Mouse (Mus musculus) midbrain, embryonic 16.5 days (tissue): Measurements from ENCODE around the gene Tarbp1. TPM values are rescaled to one million over a fixed set of nuclear protein-coding genes. Genes with fewer than 3 reads are reported as not detected.
A peak's percentile ranks its signal among the peaks of the same experiment; 100 is the strongest.
"Not testable (repeated sequence)": the region's sequence is repeated elsewhere in the genome, so short reads cannot be mapped to it uniquely, and the experiment has no call there.

Experiments used
- ATAC-seq: fragments of 200-750 bp; cut with Nextera tagmentation; 2 replicates; pipeline ENCODE4 v1.8.0; 2017; ENCODE audit warnings: moderate TSS enrichment
- H3K27ac ChIP-seq: fragments of 300-500 bp; sonication (generic); 2 replicates; pipeline ENCODE4 v1.5.1; 2014; ENCODE audit warnings: mild to moderate bottlenecking, low read length, mixed read lengths
- H3K27me3 ChIP-seq: fragments of 300-500 bp; sonication (generic); 2 replicates; pipeline ENCODE4 v1.6.1; 2014; ENCODE audit warnings: low read depth, low read length, mixed read lengths; ENCODE audit not compliant: control insufficient read depth, insufficient read depth
- H3K36me3 ChIP-seq: fragments of 300-500 bp; sonication (generic); 2 replicates; pipeline ENCODE4 v1.6.1; 2014; ENCODE audit warnings: mild to moderate bottlenecking, low read length, moderate library complexity, mixed read lengths; ENCODE audit not compliant: control insufficient read depth, insufficient read depth
- H3K4me1 ChIP-seq: fragments of 300-500 bp; sonication (generic); 2 replicates; pipeline ENCODE4 v1.6.1; 2014; ENCODE audit warnings: mild to moderate bottlenecking, low read length, mixed read lengths; ENCODE audit not compliant: control insufficient read depth, insufficient read depth
- H3K4me2 ChIP-seq: fragments of 300-500 bp; sonication (generic); 2 replicates; pipeline ENCODE4 v1.6.1; 2014; ENCODE audit warnings: mild to moderate bottlenecking, low read length, mixed read lengths
- H3K4me3 ChIP-seq: fragments of 300-500 bp; sonication (generic); 2 replicates; pipeline ENCODE4 v1.5.1; 2014; ENCODE audit warnings: low read depth, mild to moderate bottlenecking, low read length, moderate library complexity, mixed read lengths
- H3K9ac ChIP-seq: fragments of 300-500 bp; sonication (generic); 2 replicates; pipeline ENCODE4 v1.6.1; 2014; ENCODE audit warnings: low read depth, low read length, mixed read lengths
- H3K9me3 ChIP-seq: fragments of 300-500 bp; sonication (generic); replicated peaks from 2 replicates; pipeline ENCODE4 v1.6.1; 2014; ENCODE audit warnings: mild to moderate bottlenecking, low read length, mixed read lengths; ENCODE audit not compliant: control insufficient read depth, poor library complexity, severe bottlenecking
- WGBS: fragments of 180-500 bp; shearing (Covaris S2); extraction: QIAGEN DNeasy Blood & Tissue Kit; methylation state at CpG from one replicate; pipeline ENCODE4 v1.1.7; 2014; 5-methylcytosine and 5-hydroxymethylcytosine counted together
- polyA plus RNA-seq: library from polyadenylated mRNA; unstranded; fragments of >200 nt; fragmentation: Nextera tagmentation; extraction: Ambion mirVana; gene quantifications from 2 replicates; pipeline ENCODE4 v1.2.1, GENCODE M21; 2015

Tarbp1 gene
- polyA plus RNA-seq, 1 experiment from 2014 or later, result 1.7 TPM

DNA sequence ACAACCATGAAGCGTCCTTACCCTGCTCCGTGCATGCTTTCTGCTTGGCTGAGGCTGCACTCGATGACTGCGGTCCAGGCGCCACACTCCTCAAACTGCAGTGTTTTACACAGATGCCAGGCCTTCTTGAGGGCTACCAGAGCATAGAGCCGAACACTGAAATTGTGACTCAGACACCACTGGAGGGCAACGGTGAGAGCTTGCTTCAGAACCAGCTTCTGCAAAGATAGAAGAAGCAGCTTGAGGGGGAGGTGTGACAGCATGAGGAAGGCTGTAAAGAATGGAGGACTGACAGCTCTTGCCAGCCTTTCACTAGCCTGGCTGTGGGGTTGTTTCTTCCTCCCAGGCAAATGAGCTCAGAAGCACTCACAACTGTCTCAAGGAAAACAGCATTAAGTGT lies 41.0 kb downstream of the Tarbp1 start:
- WGBS, result 87% methylated on average over 7 of the region's 7 CpGs

DNA sequence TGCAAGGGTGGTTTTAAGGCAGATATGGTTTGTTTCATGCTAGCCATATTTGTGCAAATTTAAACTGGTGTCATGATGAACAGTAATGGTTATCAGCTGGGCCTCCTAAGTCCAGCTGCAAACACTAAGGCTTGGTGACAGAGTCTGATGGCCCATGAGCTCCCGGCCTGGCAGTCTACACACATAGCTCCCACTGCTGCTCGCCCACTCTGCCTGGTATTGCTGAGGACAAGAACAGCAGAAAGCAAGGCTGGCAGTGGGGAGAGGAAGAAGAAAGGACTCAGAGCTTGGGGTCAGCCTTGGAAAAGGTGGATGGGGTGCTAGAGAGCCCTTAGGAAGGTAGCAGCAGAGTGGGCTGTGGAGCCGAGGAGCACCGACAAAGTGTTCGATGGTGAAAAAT lies 45.2 kb downstream of the Tarbp1 start:
- Histone ChIP-seq H3K9ac (no peak overlapping the region), H3K36me3 (peaks cover 39% of the 10 kb centered on the region)

More for the DNA sequence above, 41.0 kb downstream of the Tarbp1 start:
- Histone ChIP-seq H3K4me2 (no peak overlapping the region), H3K9me3 (no peaks in the 10 kb centered on the region), H3K27ac (no peak overlapping the region), H3K4me1 (no peaks in the 10 kb centered on the region), H3K27me3 (no peaks in the 10 kb centered on the region), H3K36me3 (peaks cover 25% of the 10 kb centered on the region), H3K4me3 (no peak overlapping the region), H3K9ac (no peak overlapping the region)
- no peak for ATAC-seq

DNA sequence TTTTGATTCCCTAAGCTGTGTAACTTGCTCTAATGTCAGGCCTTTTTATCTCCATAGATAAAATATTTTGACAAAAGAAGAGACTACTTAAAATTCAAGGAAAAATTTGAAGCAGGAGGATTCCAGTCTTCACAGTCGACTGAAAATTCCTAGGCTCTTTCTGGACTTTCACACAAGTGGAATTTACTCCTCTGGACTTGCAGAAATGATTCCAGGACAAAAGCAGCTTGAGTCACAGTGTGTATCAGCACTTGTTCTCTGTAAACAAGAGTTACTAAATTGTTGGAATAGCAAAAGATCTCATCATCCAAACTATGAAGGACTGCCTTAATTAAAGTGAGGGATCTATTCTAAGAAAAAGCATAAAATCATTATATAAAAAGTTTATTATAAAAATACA lies 49.9 kb downstream of the Tarbp1 start:
- H3K4me2 ChIP-seq, result no peak overlapping the region
- H3K4me1 ChIP-seq, result peaks cover 11% of the 10 kb centered on the region; the same call in 1 of the 2 replicates
- ATAC-seq, result no peak
- H3K27me3 ChIP-seq, result no peaks in the 10 kb centered on the region
- H3K36me3 ChIP-seq, result peaks cover 29% of the 10 kb centered on the region
- H3K9ac ChIP-seq, result no peak overlapping the region
- H3K4me3 ChIP-seq, result no peak overlapping the region
- no peaks in the 10 kb centered on the region for H3K9me3 ChIP-seq
- no peak overlapping the region for H3K27ac ChIP-seq
- WGBS, result 79% methylated on average over 1 of the region's 1 CpGs

More for the DNA sequence above, 45.2 kb downstream of the Tarbp1 start:
- H3K27ac ChIP-seq, result no peak overlapping the region
- no peaks in the 10 kb centered on the region for H3K9me3 ChIP-seq
- no peaks in the 10 kb centered on the region for H3K27me3 ChIP-seq
- H3K4me1 ChIP-seq, result no peaks in the 10 kb centered on the region
- 94% methylated on average over 5 of the region's 5 CpGs for WGBS
- no peak overlapping the region for H3K4me3 ChIP-seq
- no peak for ATAC-seq
- H3K4me2 ChIP-seq, result no peak overlapping the region

DNA sequence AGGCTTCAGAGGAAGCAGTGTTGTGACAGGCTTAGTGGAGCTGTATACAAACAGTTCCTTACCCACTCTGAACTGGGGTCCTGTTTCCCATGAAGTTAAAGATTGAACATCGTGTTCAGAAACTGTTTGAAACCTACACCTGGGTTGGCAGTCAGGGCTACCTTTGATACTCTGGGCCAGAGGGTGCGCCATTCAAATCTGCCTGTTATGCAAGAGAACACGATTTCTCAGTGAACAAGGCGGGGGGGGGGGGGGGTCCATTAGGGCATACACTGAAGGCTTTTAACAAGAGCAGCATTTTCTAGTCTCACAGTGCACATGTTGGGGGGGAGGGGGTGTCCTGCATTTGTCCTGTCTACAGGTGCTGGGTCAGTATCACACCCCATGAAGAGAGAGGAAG lies 50.7 kb downstream of the Tarbp1 start:
- H3K9ac ChIP-seq, result 0 out of 2 replicates have a peak overlapping the region, but pooled peaks have one; percentile 26
- H3K4me3 ChIP-seq, result no peak overlapping the region
- 83% methylated on average over 4 of the region's 4 CpGs for WGBS
- peaks cover 24% of the 10 kb centered on the region for H3K36me3 ChIP-seq
- no peak overlapping the region for H3K4me2 ChIP-seq
- H3K4me1 ChIP-seq, result peaks cover 11% of the 10 kb centered on the region; the same call in 1 of the 2 replicates
- H3K27me3 ChIP-seq, result no peaks in the 10 kb centered on the region
- H3K27ac ChIP-seq, result no peak overlapping the region
- no peak for ATAC-seq
- H3K9me3 ChIP-seq, result no peaks in the 10 kb centered on the region

DNA sequence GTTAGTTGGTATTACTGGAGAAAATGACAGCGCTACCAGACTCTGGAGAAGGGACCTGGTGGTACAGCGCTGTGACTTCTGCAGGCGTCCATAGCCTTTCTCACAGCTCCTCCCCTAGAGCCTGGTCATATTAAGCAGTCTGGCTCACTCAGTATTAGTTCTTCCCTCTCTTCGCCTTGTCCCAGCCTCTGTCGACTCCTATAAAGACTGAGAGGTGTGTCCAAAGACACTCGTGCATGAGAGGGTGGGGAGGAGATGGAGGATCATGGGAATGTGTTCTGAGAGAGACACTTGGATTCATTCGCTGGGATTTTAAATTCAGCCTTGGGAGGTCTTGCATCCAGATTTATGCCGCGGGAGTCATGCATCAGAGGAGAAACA lies 52.0 kb downstream of the Tarbp1 start:
- peak overlapping the region; percentile 81 for H3K27ac ChIP-seq
- H3K27me3 ChIP-seq, result no peaks in the 10 kb centered on the region
- peaks cover 11% of the 10 kb centered on the region; the same call in 1 of the 2 replicates for H3K4me1 ChIP-seq
- H3K4me2 ChIP-seq, result peak overlapping the region; percentile 67
- no peaks in the 10 kb centered on the region for H3K9me3 ChIP-seq
- H3K9ac ChIP-seq, result peak overlapping the region; percentile 85
- peak overlapping the region; percentile 81 for H3K4me3 ChIP-seq
- WGBS, result 5% methylated on average over 9 of the region's 9 CpGs
- ATAC-seq, result peak; percentile 81
- peaks cover 14% of the 10 kb centered on the region for H3K36me3 ChIP-seq

GRCm38 (mm10) chr8:126422174-126422919 lies 52.5 kb downstream of the Tarbp1 start, which contains the start of gene Coa6:
Gene Coa6 (plus strand): TSS chr8:126422515.
- peak within 1 kb of the TSS; percentile 81 for H3K4me3 ChIP-seq
- no peaks in the 10 kb centered on the region for H3K9me3 ChIP-seq
- peak within 1 kb of the TSS; percentile 85 for H3K9ac ChIP-seq
- WGBS, result under 1% methylated on average over 61 of the region's 61 CpGs
- peak within 1 kb of the TSS; percentile 81 for H3K27ac ChIP-seq
- H3K27me3 ChIP-seq, result no peaks in the 10 kb centered on the region
- H3K4me1 ChIP-seq, result peaks cover 11% of the 10 kb centered on the region; the same call in 1 of the 2 replicates
- H3K36me3 ChIP-seq, result peaks cover 11% of the 10 kb centered on the region
- ATAC-seq, result peak; percentile 98
- H3K4me2 ChIP-seq, result peak within 1 kb of the TSS; percentile 67

- WGBS, result 78% methylated on average over 3 of the region's 3 CpGs
- no peak overlapping the region for H3K9ac ChIP-seq
- H3K27me3 ChIP-seq, result no peaks in the 10 kb centered on the region
- H3K4me1 ChIP-seq, result peaks cover 11% of the 10 kb centered on the region; the same call in 1 of the 2 replicates
- no peak overlapping the region for H3K27ac ChIP-seq
- no peak overlapping the region for H3K4me2 ChIP-seq
- peaks cover 2% of the 10 kb centered on the region for H3K36me3 ChIP-seq
- H3K4me3 ChIP-seq, result no peak overlapping the region
- no peak for ATAC-seq
- no peaks in the 10 kb centered on the region for H3K9me3 ChIP-seq
Observed at GRCm38 (mm10) chr8:126420834-126421233, 54.0 kb downstream of the Tarbp1 start.

GRCm38 (mm10) chr8:126405030-126405429 lies 69.8 kb downstream of the Tarbp1 start:
- no peaks in the 10 kb centered on the region for H3K4me1 ChIP-seq
- no peak overlapping the region for H3K4me2 ChIP-seq
- ATAC-seq, result no peak
- 62% methylated on average over 4 of the region's 4 CpGs for WGBS
- no peaks in the 10 kb centered on the region for H3K9me3 ChIP-seq
- H3K4me3 ChIP-seq, result no peak overlapping the region
- H3K36me3 ChIP-seq, result no peaks in the 10 kb centered on the region
- H3K9ac ChIP-seq, result no peak overlapping the region
- no peaks in the 10 kb centered on the region for H3K27me3 ChIP-seq
- H3K27ac ChIP-seq, result peak overlapping the region; percentile 53; the same call in 1 of the 2 replicates

DNA sequence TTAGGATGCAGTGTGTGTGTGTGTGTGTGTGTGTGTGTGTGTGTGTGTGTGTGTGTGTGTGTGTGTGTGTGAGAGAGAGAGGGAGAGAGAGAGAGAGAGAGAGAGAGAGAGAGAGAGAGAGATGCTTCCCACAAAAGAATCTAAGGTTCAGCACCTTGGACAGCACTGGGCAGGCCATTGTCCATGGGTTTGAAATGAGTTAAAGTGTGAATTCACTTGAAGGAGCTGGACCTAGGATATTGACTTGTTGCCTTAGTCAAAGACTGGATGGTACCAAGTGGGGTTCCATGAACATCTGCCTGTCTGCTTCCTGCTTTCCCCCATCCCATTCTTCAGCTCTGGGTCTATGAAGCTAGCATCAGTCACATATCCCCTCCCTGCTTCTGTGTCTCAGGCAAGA lies 70.3 kb downstream of the Tarbp1 start:
- peak overlapping the region; percentile 53; the same call in 1 of the 2 replicates for H3K27ac ChIP-seq
- ATAC-seq, result not testable (repeated sequence)

More for the DNA sequence above, 70.3 kb downstream of the Tarbp1 start:
- H3K9ac ChIP-seq, H3K4me2 ChIP-seq, H3K36me3 ChIP-seq, H3K4me1 ChIP-seq, H3K9me3 ChIP-seq, H3K27me3 ChIP-seq, H3K4me3 ChIP-seq: not testable (repeated sequence)
